Mouse (Mus musculus) small intestine, adult 2 months (tissue): ENCODE data around the gene Ralbp1.
A peak's percentile ranks its signal among the peaks of the same experiment; 100 is the strongest.

Experiments
- CTCF ChIP-seq: fragments of 200-500 bp; IDR thresholded peaks from 2 replicates; pipeline ENCODE4 v1.5.1; 2012; ENCODE audit warnings: low read depth, mild to moderate bottlenecking, control low read depth, inconsistent platforms, low read length, moderate library complexity, mixed read lengths; ENCODE audit not compliant: insufficient replicate concordance, insufficient read length; ENCODE audit errors: extremely low read depth
- POLR2A ChIP-seq: fragments of 200-500 bp; IDR thresholded peaks from 2 replicates; pipeline ENCODE4 v1.6.1; 2012; ENCODE audit warnings: low read depth, mild to moderate bottlenecking, control low read depth, inconsistent platforms, low read length, moderate library complexity

DNA sequence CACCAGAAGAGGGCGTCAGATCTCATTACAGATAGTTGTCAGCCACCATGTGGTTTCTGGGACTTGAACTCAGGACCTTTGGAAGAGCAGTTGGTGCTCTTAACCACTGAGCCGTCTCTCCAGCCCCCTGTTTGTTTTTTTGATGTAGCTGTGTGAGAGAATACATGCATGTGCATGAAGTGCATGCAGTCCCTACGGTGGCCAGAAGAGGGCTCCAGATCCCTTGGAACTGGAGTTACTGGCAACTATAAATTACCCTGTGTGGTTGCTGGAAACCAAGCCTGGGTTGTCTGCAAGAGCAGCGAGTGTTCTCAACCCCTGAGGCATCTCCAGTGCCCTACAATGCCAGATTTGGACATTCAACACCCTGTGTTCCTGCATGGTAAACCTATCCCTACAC, 15.5 kb downstream of the Ralbp1 start:
- TF ChIP-seq POLR2A (no peak), CTCF (peak; percentile 75; the same call in 1 of the 2 replicates)
